Mouse (Mus musculus) limb, embryonic 14.5 days (tissue): Measurements from ENCODE around the gene Galr2. TPM values are rescaled to one million over a fixed set of nuclear protein-coding genes. Genes with fewer than 3 reads are reported as not detected.

Source experiments
- ATAC-seq: fragments of 200-750 bp; cut with Nextera tagmentation; 2 replicates; pipeline ENCODE4 v1.8.0; 2017; ENCODE audit warnings: low read depth, moderate number of reproducible peaks, moderate TSS enrichment; ENCODE audit not compliant: low FRiP score
- DNase-seq: peaks from one replicate; pipeline ENCODE4 v3.0.0-alpha.2; 2015; ENCODE audit warnings: low spot score
- H3K27ac ChIP-seq: fragments of 300-500 bp; sonication (generic); replicated peaks from 2 replicates; pipeline ENCODE4 v1.5.1; 2014; ENCODE audit warnings: low read depth, mild to moderate bottlenecking, low read length, moderate library complexity, mixed read lengths
- H3K27me3 ChIP-seq: fragments of 300-500 bp; sonication (generic); 2 replicates; pipeline ENCODE4 v1.6.1; 2014; ENCODE audit warnings: low read length, mixed read lengths; ENCODE audit not compliant: control insufficient read depth, insufficient read depth
- H3K36me3 ChIP-seq: fragments of 300-500 bp; sonication (generic); 2 replicates; pipeline ENCODE4 v1.6.1; 2014; ENCODE audit warnings: mild to moderate bottlenecking, low read length, moderate library complexity, mixed read lengths; ENCODE audit not compliant: control insufficient read depth, insufficient read depth
- H3K4me1 ChIP-seq: fragments of 300-500 bp; sonication (generic); 2 replicates; pipeline ENCODE4 v1.6.1; 2014; ENCODE audit warnings: antibody characterized with exemption, low read length, mixed read lengths; ENCODE audit not compliant: control insufficient read depth, insufficient read depth
- H3K4me2 ChIP-seq: fragments of 300-500 bp; sonication (generic); replicated peaks from 2 replicates; pipeline ENCODE4 v1.6.1; 2014; ENCODE audit warnings: low read depth, mild to moderate bottlenecking, low read length, moderate library complexity; ENCODE audit not compliant: severe bottlenecking
- H3K4me3 ChIP-seq: fragments of 300-500 bp; sonication (generic); replicated peaks from 2 replicates; pipeline ENCODE4 v1.5.1; 2014; ENCODE audit warnings: low read length
- H3K9ac ChIP-seq: fragments of 300-500 bp; sonication (generic); 2 replicates; pipeline ENCODE4 v1.6.1; 2014; ENCODE audit warnings: mild to moderate bottlenecking, low read depth, low read length, moderate library complexity; ENCODE audit not compliant: severe bottlenecking
- H3K9me3 ChIP-seq: fragments of 300-500 bp; sonication (generic); 2 replicates; pipeline ENCODE4 v1.6.1; 2016; ENCODE audit warnings: low read length; ENCODE audit not compliant: control insufficient read depth
- POLR2A ChIP-seq: fragments of 200-500 bp; IDR thresholded peaks from 2 replicates; pipeline ENCODE4 v1.8.0; 2012; ENCODE audit warnings: inconsistent platforms, mild to moderate bottlenecking, moderate library complexity, borderline replicate concordance; ENCODE audit not compliant: insufficient read depth, insufficient read length; ENCODE audit errors: extremely low read depth
- WGBS: fragments of 180-500 bp; shearing (Covaris S2); extraction: QIAGEN DNeasy Blood & Tissue Kit; methylation state at CpG from one replicate; pipeline ENCODE4 v1.1.7; 2014; 5-methylcytosine and 5-hydroxymethylcytosine counted together
- polyA plus RNA-seq, 2 experiments: library from polyadenylated mRNA; depleted of rRNA in 1 of 2; stranded (reverse) in 1 of 2; unstranded in 1 of 2; fragments of >200 nt; fragmentation: Nextera tagmentation in 1 of 2; extraction: Ambion mirVana in 1 of 2; gene quantifications; 2 replicates each; pipeline versions ENCODE4 v1.2.1 to v1.2.3; 2012 to 2014

Galr2 gene
- polyA plus RNA-seq (2012; rRNA removed), result 0.24 and 0.59 TPM in 2 replicates
- 0.33 and 0.37 TPM in 2 replicates for polyA plus RNA-seq (2014; fragmentation: Nextera tagmentation; extraction: Ambion mirVana)

GRCm38 (mm10) chr11:116280751-116281663 lies at the start of gene Galr2:
Gene Galr2 (plus strand): TSS chr11:116280939.
- Histone ChIP-seq H3K27me3 (peaks cover 55% of the 10 kb centered on the region), H3K4me3 (peak within 1 kb of the TSS; percentile 32), H3K4me2 (peak within 1 kb of the TSS; percentile 58), H3K27ac (no peak within 1 kb of the TSS), H3K4me1 (peaks cover 7% of the 10 kb centered on the region), H3K36me3 (no peaks in the 10 kb centered on the region), H3K9ac (peak within 1 kb of the TSS; percentile 46), H3K9me3 (no peaks in the 10 kb centered on the region)
- 9% methylated on average over 45 of the region's 48 CpGs for WGBS
- DNase-seq, result no peak
- no peak for TF ChIP-seq POLR2A
- ATAC-seq, result no peak

GRCm38 (mm10) chr11:116232427-116232826 lies 48.3 kb upstream of the Galr2 start:
- H3K9ac ChIP-seq, result peak overlapping the region; percentile 44
- H3K4me1 ChIP-seq, result no peaks in the 10 kb centered on the region
- ATAC-seq (no peak), DNase-seq (no peak)
- peaks cover under 1% of the 10 kb centered on the region; the same call in 1 of the 2 replicates for H3K27me3 ChIP-seq
- H3K36me3 ChIP-seq, result no peaks in the 10 kb centered on the region
- WGBS, result 32% methylated on average over 15 of the region's 17 CpGs
- H3K9me3 ChIP-seq, result no peaks in the 10 kb centered on the region
- no peak overlapping the region for H3K27ac ChIP-seq
- no peak for TF ChIP-seq POLR2A
- 0 out of 2 replicates have a peak overlapping the region, but pooled peaks have one; percentile 2 for H3K4me3 ChIP-seq
- peak overlapping the region; percentile 40 for H3K4me2 ChIP-seq

DNA sequence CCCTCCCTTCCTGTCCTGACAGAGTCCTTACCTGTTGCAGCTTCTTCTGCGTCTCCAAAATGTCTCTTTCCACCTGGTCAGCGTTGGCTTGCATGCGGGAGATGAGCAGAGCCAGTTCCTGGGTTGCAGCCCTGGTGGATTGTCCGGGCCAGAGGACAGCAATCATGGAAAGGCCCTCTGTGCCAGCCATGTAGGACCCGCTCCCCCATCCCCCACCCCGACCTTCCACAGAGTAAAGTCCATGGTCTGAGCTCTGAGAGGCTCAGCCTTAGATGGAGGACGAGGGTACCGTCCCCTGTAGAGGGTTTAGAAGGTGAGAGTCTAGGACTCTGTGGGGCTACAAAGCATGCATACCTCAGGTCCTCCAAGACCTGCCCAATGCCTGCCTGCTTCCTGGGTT lies 45.8 kb upstream of the Galr2 start:
- H3K27me3 ChIP-seq, result peaks cover 10% of the 10 kb centered on the region; the same call in 1 of the 2 replicates
- H3K27ac ChIP-seq, result no peak overlapping the region
- no peak overlapping the region for H3K4me2 ChIP-seq
- H3K9ac ChIP-seq, result no peak overlapping the region
- 89% methylated on average over 8 of the region's 8 CpGs for WGBS
- TF ChIP-seq POLR2A, result no peak
- no peaks in the 10 kb centered on the region for H3K9me3 ChIP-seq
- no peak overlapping the region for H3K4me3 ChIP-seq
- peaks cover 6% of the 10 kb centered on the region; the same call in 1 of the 2 replicates for H3K4me1 ChIP-seq
- no peak for ATAC-seq
- no peaks in the 10 kb centered on the region for H3K36me3 ChIP-seq
- DNase-seq, result no peak

DNA sequence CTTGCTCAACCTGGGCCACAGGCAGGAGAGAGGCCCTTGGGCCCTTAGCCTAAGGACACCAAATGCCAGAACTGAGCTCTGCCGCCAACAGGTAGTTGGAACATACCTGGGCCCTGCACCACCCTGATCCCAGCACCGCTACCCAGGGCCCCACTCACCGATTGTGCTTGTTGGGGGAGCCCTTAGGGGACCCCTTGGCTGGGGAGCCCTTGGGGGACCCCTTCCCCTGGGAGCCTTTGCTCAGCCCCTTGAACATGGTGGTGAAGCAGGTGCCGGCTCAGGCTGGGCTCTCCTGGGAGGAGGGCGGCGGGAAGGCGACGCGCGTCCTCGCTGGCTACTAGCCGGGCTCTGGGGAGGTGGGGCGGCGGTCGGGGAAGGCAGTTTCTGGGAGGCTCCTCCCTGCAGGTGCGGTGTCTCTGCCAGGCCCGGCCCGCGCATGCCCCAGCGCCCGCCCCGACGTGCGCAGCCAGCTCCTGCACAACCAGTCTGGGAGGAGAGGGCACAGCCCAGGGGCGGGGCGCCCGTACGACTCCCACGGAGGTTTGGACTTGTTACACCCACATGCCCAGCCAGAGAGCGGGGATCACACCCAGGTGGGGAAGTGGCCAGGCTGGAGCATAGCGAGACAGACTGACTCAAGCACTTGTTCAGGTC lies 42.9 kb upstream of the Galr2 start, which contains the start of gene Evpl:
Evpl (minus strand) TSS at position 336 of the 654 bp plus-strand sequence.
- Histone ChIP-seq H3K4me2 (peak within 1 kb of the TSS; percentile 31), H3K9me3 (no peaks in the 10 kb centered on the region), H3K27ac (no peak within 1 kb of the TSS), H3K36me3 (no peaks in the 10 kb centered on the region), H3K4me1 (peaks cover 14% of the 10 kb centered on the region), H3K27me3 (peaks cover 10% of the 10 kb centered on the region; the same call in 1 of the 2 replicates), H3K4me3 (peak within 1 kb of the TSS; percentile 21), H3K9ac (peak within 1 kb of the TSS; percentile 43)
- DNase-seq, result no peak
- WGBS, result 24% methylated on average over 30 of the region's 31 CpGs
- TF ChIP-seq POLR2A, result no peak
- ATAC-seq, result peak; percentile 21; the same call in 1 of the 2 replicates

GRCm38 (mm10) chr11:116239797-116240196 lies 40.9 kb upstream of the Galr2 start:
- no peak overlapping the region for H3K4me3 ChIP-seq
- no peak for DNase-seq
- peaks cover 13% of the 10 kb centered on the region for H3K36me3 ChIP-seq
- H3K27ac ChIP-seq, result no peak overlapping the region
- no peaks in the 10 kb centered on the region for H3K9me3 ChIP-seq
- WGBS, result 17% methylated on average over 7 of the region's 7 CpGs
- H3K9ac ChIP-seq, result no peak overlapping the region
- no peak for ATAC-seq
- no peak overlapping the region for H3K4me2 ChIP-seq
- peaks cover 14% of the 10 kb centered on the region for H3K4me1 ChIP-seq
- H3K27me3 ChIP-seq, result peaks cover 10% of the 10 kb centered on the region; the same call in 1 of the 2 replicates
- TF ChIP-seq POLR2A, result no peak
